Mouse (Mus musculus): ENCODE measurements at regions not wholly inside any gene's neighbourhood (a gene's known extent, or its start where the extent isn't known, plus 50 kb on each side); places are given as distances from the start of the nearest gene placed in this dataset.
"Not testable (repeated sequence)": the region's sequence is repeated elsewhere in the genome, so short reads cannot be mapped to it uniquely, and the experiment has no call there.

DNA sequence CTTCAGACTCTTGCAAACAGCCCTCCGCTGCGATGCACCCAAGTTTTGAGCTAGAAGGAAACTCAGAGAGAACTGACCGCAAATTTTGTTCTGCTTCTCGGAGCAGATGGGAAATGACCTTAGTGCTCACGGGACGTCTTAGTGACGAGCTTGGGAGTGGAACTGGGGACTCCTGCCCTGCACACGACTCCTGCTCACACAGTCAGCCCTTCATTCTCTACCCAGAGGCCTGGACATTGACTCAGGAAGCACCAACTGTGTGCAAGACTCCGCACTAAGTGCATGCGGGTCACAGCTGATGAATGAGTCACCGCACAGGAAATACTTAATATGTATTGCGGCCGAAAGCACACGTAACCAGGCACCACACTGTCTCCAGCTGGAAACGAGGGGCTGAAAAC, 177.7 kb upstream of the Hs6st1 start:
- H3K27me3 ChIP-seq (replicated peaks), result no peaks in the 10 kb centered on the region
- 67% methylated on average over 15 of the region's 15 CpGs for WGBS
- no peak overlapping the region for H3K9ac ChIP-seq
- no peak; the same call in 1 of the 2 replicates for ATAC-seq (ENCODE audit: insufficient read depth, low FRiP score, low read depth)
- H3K4me3 ChIP-seq (replicated peaks), result no peak overlapping the region
- no peak overlapping the region for H3K4me2 ChIP-seq
- no peaks in the 10 kb centered on the region for H3K36me3 ChIP-seq
- H3K9me3 ChIP-seq, result no peaks in the 10 kb centered on the region
- no peak overlapping the region for H3K27ac ChIP-seq
- H3K4me1 ChIP-seq, result no peaks in the 10 kb centered on the region

DNA sequence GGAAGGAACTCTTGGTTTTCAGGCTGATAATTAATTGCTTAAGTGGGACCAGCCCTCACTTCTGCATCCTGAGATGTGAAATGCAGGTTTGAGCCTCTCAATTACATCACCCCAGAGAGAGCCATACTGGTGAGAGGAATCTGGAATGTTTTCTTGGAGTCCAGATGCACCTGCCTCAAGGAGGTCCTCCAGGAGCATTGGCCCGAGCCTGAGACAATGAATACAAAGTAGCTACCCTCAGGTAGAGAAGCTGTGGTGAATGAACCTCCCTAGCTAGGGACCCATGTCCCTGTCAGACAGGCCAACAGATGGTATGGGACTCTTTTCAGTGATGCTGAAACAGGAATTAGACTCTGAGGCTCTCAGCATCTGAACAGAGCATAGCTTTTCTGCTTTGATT, 168.7 kb upstream of the Hs6st1 start:
- no peak for ATAC-seq (ENCODE audit: insufficient read depth, low FRiP score, low read depth)
- H3K4me1 ChIP-seq, result no peaks in the 10 kb centered on the region
- no peak overlapping the region for H3K4me3 ChIP-seq (replicated peaks)

DNA sequence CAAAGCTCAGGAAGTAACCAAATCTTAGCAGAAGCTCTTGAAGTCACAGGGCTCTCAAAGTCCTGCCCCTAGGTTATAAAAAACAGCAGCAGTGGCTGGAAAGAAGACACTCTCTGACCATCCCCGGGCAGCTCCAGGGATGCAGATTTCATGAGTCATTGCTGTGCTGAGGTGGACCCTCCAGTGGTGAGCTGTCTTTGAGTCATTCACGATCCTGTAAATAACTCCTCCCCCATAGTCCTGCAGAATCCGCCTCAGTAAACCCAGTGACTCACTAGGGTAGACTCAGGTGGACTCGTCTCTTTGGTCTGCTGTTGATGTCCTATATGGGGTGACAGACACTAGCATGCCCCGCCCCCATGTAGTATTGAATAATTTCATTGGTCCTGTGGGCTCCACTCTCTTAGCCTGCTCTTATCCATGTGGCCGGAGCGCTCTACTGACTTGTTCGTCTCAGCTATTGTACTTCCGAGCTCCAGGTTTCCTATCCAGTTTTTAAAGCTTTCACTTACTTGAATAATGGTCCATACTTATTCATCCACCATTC, 164.1 kb upstream of the Hs6st1 start:
- no peak overlapping the region for H3K9ac ChIP-seq
- H3K27me3 ChIP-seq (replicated peaks), result no peaks in the 10 kb centered on the region
- H3K27ac ChIP-seq, result no peak overlapping the region
- H3K4me3 ChIP-seq (replicated peaks), result no peak overlapping the region
- no peaks in the 10 kb centered on the region for H3K9me3 ChIP-seq
- WGBS, result 91% methylated on average over 9 of the region's 9 CpGs
- H3K4me2 ChIP-seq, result no peak overlapping the region
- no peaks in the 10 kb centered on the region for H3K36me3 ChIP-seq
- no peak for ATAC-seq (ENCODE audit: insufficient read depth, low FRiP score, low read depth)
- H3K4me1 ChIP-seq, result no peaks in the 10 kb centered on the region

More for the DNA sequence above, 168.7 kb upstream of the Hs6st1 start:
- 86% methylated on average over 1 of the region's 1 CpGs for WGBS
- Histone ChIP-seq H3K27me3 (replicated peaks) (no peaks in the 10 kb centered on the region), H3K9ac (no peak overlapping the region), H3K9me3 (no peaks in the 10 kb centered on the region), H3K27ac (no peak overlapping the region), H3K4me2 (no peak overlapping the region), H3K36me3 (no peaks in the 10 kb centered on the region)

DNA sequence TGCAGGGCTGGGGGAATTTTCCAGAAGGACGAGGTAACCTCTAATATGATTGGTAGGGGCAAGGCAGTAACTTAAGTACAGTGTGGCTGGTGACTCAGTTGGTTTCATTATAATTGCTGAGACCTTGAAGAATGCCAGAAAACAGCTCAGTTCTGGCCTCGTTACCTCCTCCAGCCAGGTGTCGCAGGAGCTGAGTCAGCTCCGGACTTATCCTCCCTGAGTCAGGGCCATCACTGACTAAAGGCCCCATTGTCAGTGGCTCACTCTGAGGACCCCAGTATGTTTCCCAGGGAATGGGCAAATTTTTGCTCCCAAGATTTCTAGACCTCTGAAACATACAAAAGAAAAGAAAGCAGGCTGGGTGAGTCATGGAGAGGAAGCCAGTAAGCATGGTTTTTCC, 154.6 kb upstream of the Hs6st1 start:
- no peaks in the 10 kb centered on the region for H3K36me3 ChIP-seq
- H3K9me3 ChIP-seq, result no peaks in the 10 kb centered on the region
- no peak overlapping the region for H3K9ac ChIP-seq
- 84% methylated on average over 4 of the region's 4 CpGs for WGBS
- no peaks in the 10 kb centered on the region for H3K27me3 ChIP-seq (replicated peaks)
- H3K27ac ChIP-seq, result no peak overlapping the region
- H3K4me1 ChIP-seq, result no peaks in the 10 kb centered on the region
- no peak for ATAC-seq (ENCODE audit: insufficient read depth, low FRiP score, low read depth)
- no peak overlapping the region for H3K4me2 ChIP-seq
- H3K4me3 ChIP-seq (replicated peaks), result no peak overlapping the region

DNA sequence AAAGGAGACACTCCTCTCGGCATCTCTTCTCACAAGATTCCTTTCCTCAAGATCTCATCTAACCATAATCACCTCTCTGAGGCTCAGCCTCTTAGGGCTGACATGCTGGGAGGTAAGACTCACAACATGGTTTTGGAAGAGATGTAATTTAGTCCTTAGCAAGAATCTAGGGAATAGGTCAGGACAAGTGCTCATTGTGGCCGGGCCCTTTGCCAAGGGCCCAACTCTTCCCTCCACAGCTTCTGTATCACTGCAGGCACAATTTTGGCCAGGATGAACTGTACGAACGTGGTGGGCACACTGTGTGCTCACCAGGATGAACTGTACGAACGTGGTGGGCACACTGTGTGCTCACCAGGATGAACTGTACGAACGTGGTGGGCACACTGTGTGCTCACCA, 154.0 kb upstream of the Hs6st1 start:
- not testable (repeated sequence) for H3K4me2 ChIP-seq; H3K9me3 ChIP-seq; H3K27me3 ChIP-seq (replicated peaks); ATAC-seq (ENCODE audit: insufficient read depth, low FRiP score, low read depth); H3K4me3 ChIP-seq (replicated peaks); H3K4me1 ChIP-seq; H3K36me3 ChIP-seq; H3K27ac ChIP-seq; H3K9ac ChIP-seq
- 94% methylated on average over 8 of the region's 8 CpGs for WGBS

DNA sequence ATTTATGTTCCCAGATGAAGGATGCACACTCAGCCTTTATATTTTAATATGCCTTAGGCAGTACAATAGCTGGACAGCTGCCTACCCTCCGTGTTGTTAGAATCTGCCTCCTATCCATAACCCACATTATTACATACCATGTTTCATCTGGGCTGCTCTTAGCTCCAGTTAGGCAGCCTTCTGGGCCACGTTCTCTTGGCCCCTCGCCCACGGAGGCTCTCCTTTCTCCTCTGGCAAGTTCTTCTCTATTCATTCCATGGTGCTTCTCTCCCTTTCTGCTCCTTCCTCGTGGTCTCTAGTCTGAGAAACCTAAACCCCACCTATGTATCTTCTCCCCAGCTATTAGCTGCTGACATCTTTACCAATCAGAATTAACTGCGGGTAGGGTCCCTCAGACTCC, 152.7 kb upstream of the Hs6st1 start:
- no peak for ATAC-seq (ENCODE audit: insufficient read depth, low FRiP score, low read depth)
- Histone ChIP-seq H3K9me3 (no peaks in the 10 kb centered on the region), H3K4me2 (no peak overlapping the region), H3K27ac (no peak overlapping the region), H3K9ac (no peak overlapping the region), H3K36me3 (no peaks in the 10 kb centered on the region), H3K4me1 (no peaks in the 10 kb centered on the region), H3K4me3 (replicated peaks) (no peak overlapping the region), H3K27me3 (replicated peaks) (no peaks in the 10 kb centered on the region)
- WGBS, result 77% methylated on average over 6 of the region's 6 CpGs

DNA sequence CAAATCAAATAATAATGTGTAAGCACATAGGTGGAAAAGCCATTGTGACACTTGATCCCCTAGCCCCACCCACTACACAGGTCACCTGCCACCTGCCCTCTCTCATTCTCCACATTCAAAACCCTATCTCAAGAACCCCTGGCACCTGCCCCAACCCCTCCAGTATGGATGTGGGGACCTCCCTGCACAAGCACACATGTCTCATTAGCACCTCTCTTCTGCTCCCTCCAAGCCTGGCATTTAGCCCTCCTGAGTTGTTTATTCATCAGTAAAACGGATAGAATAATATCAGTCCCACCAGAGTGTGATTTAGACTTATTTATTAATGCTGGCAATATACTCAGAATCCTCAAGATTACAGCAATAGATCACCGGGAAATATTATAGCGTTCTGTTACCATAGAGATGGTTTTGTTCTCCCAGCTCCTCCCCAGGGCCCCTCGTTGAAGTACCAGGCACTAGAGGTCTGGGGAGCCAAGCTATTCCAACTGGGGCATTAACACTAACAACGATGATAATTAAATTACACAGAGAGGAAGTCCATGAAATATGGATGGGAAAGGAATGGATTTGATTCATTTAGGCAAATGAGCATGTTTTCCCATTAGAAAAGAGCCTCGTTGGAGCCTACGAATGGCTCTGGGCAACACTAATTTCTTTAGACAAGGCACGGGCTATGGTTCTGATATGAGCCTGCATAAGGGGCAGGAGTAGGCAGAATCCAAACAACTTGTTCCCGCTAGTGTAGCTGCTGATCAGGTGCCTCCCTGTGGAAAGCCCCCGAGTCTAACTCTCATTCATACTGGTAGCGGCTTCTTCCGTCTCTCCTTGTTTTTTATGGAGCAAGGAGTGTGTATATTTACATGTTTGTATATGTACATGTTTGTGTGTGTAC, 148.1 kb upstream of the Hs6st1 start:
- ATAC-seq (ENCODE audit: insufficient read depth, low FRiP score, low read depth), result no peak
- WGBS, result 73% methylated on average over 12 of the region's 12 CpGs
- Histone ChIP-seq H3K9me3 (no peaks in the 10 kb centered on the region), H3K4me2 (no peak overlapping the region), H3K36me3 (no peaks in the 10 kb centered on the region), H3K9ac (no peak overlapping the region), H3K4me1 (no peaks in the 10 kb centered on the region), H3K27me3 (replicated peaks) (no peaks in the 10 kb centered on the region), H3K4me3 (replicated peaks) (no peak overlapping the region), H3K27ac (no peak overlapping the region)

DNA sequence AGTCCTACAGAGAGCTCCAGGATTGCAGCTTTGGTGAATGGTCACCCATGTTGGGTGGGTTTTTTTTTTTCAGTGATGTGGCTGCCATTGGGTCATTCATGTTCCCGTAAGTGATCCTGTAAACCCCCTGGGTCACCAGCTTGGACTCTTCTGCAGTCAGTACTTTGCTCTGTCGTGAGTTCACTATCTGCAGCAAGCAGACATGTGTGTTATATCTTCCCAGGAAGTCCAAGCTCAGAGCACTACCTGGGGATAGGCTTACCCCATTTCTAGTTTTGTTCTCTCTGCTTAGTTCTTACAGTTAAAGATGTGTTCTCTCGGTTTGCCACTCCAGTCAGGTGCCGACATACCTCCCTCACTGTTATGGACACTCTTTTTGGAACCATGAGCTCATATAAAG, 143.4 kb upstream of the Hs6st1 start:
- Histone ChIP-seq H3K9me3 (no peaks in the 10 kb centered on the region), H3K27me3 (replicated peaks) (no peaks in the 10 kb centered on the region)

DNA sequence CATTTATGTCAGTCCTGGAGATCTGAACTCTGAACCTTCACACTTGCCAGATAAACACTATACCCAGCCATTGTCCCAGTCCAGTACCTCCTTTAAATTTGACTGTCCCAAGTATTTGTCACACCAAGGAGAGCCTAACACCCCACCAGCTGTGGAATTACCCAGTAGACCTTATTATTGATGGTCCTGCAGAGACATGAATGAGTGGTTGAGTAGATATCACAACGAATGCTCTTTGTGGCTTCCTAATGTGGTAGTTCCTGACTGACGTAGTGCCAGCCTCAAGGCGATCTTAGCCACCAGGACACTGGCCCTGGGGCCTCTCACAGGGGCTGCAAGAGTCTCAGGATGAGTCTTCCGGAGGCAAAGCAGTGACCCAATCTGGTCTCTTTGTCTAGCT, 142.9 kb upstream of the Hs6st1 start:
- 78% methylated on average over 4 of the region's 4 CpGs for WGBS
- no peak for ATAC-seq (ENCODE audit: insufficient read depth, low FRiP score, low read depth)
- H3K27me3 ChIP-seq (replicated peaks), result no peaks in the 10 kb centered on the region

More for the DNA sequence above, 143.4 kb upstream of the Hs6st1 start:
- Histone ChIP-seq H3K4me3 (replicated peaks) (no peak overlapping the region), H3K4me1 (peaks cover 18% of the 10 kb centered on the region), H3K4me2 (no peak overlapping the region), H3K36me3 (no peaks in the 10 kb centered on the region), H3K27ac (no peak overlapping the region), H3K9ac (no peak overlapping the region)
- WGBS, result 80% methylated on average over 4 of the region's 4 CpGs
- no peak for ATAC-seq (ENCODE audit: insufficient read depth, low FRiP score, low read depth)

DNA sequence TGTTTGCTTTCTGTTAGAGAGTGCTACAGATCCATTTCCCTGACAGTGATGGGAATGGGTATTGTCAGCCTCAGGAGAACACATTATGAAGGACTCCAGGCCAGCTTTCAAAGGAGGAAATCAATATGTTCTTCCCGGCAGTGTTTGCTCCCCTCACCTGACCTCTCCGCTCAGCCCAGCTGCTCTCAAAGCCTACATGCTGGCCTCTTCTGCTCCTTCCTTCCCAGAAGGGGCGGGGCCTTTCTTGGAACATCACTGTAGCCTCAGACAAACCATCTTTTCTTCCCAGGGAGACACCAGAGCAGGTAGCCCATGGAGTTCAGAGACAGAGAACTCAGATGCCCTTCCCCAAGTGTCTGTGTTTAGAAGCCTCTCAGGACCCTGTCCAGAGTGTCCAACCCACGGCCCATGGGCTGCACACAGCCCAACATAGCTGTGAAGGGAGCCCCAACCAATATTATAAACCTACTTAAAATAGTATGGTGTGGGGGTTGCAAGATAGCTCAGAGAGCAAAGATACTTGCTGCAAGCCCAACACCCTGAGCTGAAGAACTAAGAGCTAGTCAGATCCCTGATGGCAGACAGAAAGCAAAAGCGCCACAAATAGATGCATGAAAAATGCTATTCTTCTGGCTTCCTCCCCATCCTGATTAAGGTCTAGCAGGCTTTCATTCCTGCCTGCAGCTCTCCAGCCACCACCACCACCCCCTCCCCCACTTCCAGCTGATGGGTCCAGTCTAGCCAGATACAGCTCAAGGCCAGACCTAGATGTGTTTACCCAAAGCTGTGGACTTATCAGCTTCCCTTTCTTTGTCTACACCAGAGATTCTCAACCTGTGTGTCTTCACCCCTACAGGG, 141.8 kb upstream of the Hs6st1 start:
- no peaks in the 10 kb centered on the region for H3K36me3 ChIP-seq
- peak; percentile 60 for ATAC-seq (ENCODE audit: insufficient read depth, low FRiP score, low read depth)
- H3K9ac ChIP-seq, result no peak overlapping the region
- H3K27ac ChIP-seq, result peak overlapping the region; percentile 31
- WGBS, result 34% methylated on average over 5 of the region's 5 CpGs
- H3K4me2 ChIP-seq, result no peak overlapping the region
- no peaks in the 10 kb centered on the region for H3K9me3 ChIP-seq
- H3K27me3 ChIP-seq (replicated peaks), result no peaks in the 10 kb centered on the region
- no peak overlapping the region for H3K4me3 ChIP-seq (replicated peaks)
- peaks cover 23% of the 10 kb centered on the region for H3K4me1 ChIP-seq

More for the DNA sequence above, 142.9 kb upstream of the Hs6st1 start:
- Histone ChIP-seq H3K4me3 (replicated peaks) (no peak overlapping the region), H3K27ac (0 out of 2 replicates have a peak overlapping the region, but pooled peaks have one; percentile 31), H3K4me1 (peaks cover 19% of the 10 kb centered on the region), H3K4me2 (no peak overlapping the region), H3K9me3 (no peaks in the 10 kb centered on the region), H3K36me3 (no peaks in the 10 kb centered on the region), H3K9ac (no peak overlapping the region)

DNA sequence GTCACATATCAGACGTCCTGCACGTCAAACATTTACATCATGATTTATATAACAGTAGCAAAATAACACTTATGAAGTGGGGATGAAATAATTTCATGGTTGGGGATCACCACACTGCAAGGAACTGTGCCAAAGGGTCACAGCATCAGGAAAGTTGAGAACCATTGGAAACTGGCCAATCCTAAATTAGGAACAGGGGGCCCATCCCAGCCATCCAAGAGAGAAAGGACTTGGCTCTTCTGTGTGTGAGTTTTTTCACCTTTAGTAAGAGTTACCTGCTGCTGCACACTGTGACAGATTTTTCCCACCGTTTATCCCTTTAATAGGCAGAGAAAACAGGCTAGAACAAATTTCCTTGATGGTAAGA, 141.2 kb upstream of the Hs6st1 start:
- no peak for ATAC-seq (ENCODE audit: insufficient read depth, low FRiP score, low read depth)
- peak overlapping the region; percentile 31 for H3K27ac ChIP-seq
- no peak overlapping the region for H3K4me2 ChIP-seq
- H3K27me3 ChIP-seq (replicated peaks), result no peaks in the 10 kb centered on the region
- H3K4me1 ChIP-seq, result peaks cover 23% of the 10 kb centered on the region
- H3K36me3 ChIP-seq, result no peaks in the 10 kb centered on the region
- WGBS, result 24% methylated on average over 3 of the region's 3 CpGs
- no peak overlapping the region for H3K9ac ChIP-seq
- H3K9me3 ChIP-seq, result no peaks in the 10 kb centered on the region
- H3K4me3 ChIP-seq (replicated peaks), result no peak overlapping the region

DNA sequence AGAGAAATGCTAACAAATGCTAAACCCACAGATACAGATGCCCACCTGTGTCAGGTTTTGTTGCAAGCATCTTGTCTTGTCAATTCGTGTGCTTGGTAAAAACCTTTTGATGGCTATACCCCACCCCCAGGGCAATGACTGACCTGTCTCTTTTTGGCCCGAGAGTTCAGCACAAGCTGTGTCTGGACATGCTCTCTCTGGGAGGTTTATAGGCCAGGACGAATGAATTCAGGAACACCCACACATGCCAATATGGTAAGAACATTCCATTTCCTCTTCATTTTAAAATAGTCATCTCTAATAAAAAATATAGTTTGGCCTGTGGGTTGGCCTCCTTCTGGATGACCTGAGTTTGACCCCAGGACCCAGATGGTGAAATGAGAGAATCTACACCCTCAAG, 137.8 kb upstream of the Hs6st1 start:
- no peak for ATAC-seq (ENCODE audit: insufficient read depth, low FRiP score, low read depth)
- no peaks in the 10 kb centered on the region for H3K36me3 ChIP-seq
- H3K9ac ChIP-seq, result no peak overlapping the region
- peaks cover 23% of the 10 kb centered on the region for H3K4me1 ChIP-seq
- no peaks in the 10 kb centered on the region for H3K9me3 ChIP-seq
- no peak overlapping the region for H3K4me2 ChIP-seq
- no peaks in the 10 kb centered on the region for H3K27me3 ChIP-seq (replicated peaks)
- 50% methylated on average over 3 of the region's 3 CpGs for WGBS
- no peak overlapping the region; the same call in 1 of the 2 replicates for H3K27ac ChIP-seq
- no peak overlapping the region for H3K4me3 ChIP-seq (replicated peaks)
